ENCODE assay signal across 8 mouse cellular contexts in the genomic region with DNA sequence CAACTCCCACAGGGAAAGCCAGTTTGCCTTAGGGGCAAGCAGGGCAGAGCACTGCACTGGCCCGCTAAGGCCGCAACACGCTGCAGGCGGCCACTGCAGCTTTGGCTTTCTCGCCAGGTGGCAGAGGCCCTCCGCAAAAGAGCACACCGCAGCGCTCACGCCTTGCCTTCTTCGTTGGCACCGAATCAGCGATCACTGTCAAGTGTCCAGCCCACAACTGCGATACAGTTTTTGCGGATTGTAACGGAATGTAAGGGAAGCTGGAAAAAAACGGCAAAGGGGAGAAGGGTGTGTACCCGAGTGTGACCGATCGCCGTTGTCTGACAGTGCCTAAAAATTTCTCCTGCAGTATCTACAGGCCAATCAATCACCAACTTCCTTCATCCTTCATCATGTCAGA. TPM values are rescaled to one million over a fixed set of nuclear protein-coding genes. Genes with fewer than 3 reads are reported as not detected.
DNase-seq lines count a peak whose midpoint lies in the region; ATAC-seq and TF ChIP-seq lines count a peak whose summit lies in the region.

No protein-coding gene starts in this region.

- WGBS in kidney, postnatal 0 days = 4% methylated on average over 20 of the region's 20 CpGs
- WGBS in embryonic facial prominence, embryonic 10.5 days = 2% methylated on average over 20 of the region's 20 CpGs
- WGBS in hindbrain, embryonic 15.5 days = 2% methylated on average over 20 of the region's 20 CpGs
- 1% methylated on average over 20 of the region's 20 CpGs for WGBS in midbrain, embryonic 13.5 days

- no peaks in the 10 kb centered on the region for H3K9me3 ChIP-seq in kidney, postnatal 0 days (replicated peaks; ENCODE audit: low read length)
- H3K9me3 ChIP-seq in embryonic facial prominence, embryonic 10.5 days = no peaks in the 10 kb centered on the region
- H3K9me3 ChIP-seq in hindbrain, embryonic 15.5 days = no peaks in the 10 kb centered on the region
- no peaks in the 10 kb centered on the region for H3K9me3 ChIP-seq in midbrain, embryonic 13.5 days

- peak overlapping the region; percentile 94 for H3K4me2 ChIP-seq in kidney, postnatal 0 days (ENCODE audit: low read length)
- peak overlapping the region; percentile 65 for H3K4me2 ChIP-seq in hindbrain, embryonic 15.5 days
- peak overlapping the region; percentile 88 for H3K4me2 ChIP-seq in midbrain, embryonic 13.5 days (replicated peaks)

- peak overlapping the region; percentile 64 for H3K4me3 ChIP-seq in kidney, postnatal 0 days (replicated peaks; ENCODE audit: low read depth, low read length)
- peak overlapping the region; percentile 73 for H3K4me3 ChIP-seq in embryonic facial prominence, embryonic 10.5 days
- H3K4me3 ChIP-seq in hindbrain, embryonic 15.5 days = peak overlapping the region; percentile 57
- H3K4me3 ChIP-seq in midbrain, embryonic 13.5 days (replicated peaks) = peak overlapping the region; percentile 66

- DNase-seq in kidney, postnatal 0 days (ENCODE audit: low spot score) = no peak
- no peak for DNase-seq in kidney, postnatal 14 days
- peak; percentile 80 for DNase-seq in MN1 (ENCODE audit: low spot score)
- peak; percentile 62 for DNase-seq in embryonic facial prominence, embryonic 10.5 days (ENCODE audit: low spot score)
- DNase-seq in spleen, adult 12 weeks (ENCODE audit: low spot score) = no peak

- peak; percentile 47; the same call in 1 of the 2 replicates for ATAC-seq in kidney, postnatal 0 days (replicated peaks; ENCODE audit: low FRiP score, low read depth)
- peak; percentile 40 for ATAC-seq in hindbrain, embryonic 15.5 days (ENCODE audit: low FRiP score, low read depth)
- peak; percentile 43 for ATAC-seq in midbrain, embryonic 13.5 days
- no peak for ATAC-seq in erythroid progenitor cell, adult 5-6 weeks (replicated peaks; ENCODE audit: low FRiP score, poor library complexity, severe bottlenecking)

- H3K36me3 ChIP-seq in kidney, postnatal 0 days (ENCODE audit: insufficient read depth, low read length) = no peaks in the 10 kb centered on the region
- no peaks in the 10 kb centered on the region for H3K36me3 ChIP-seq in embryonic facial prominence, embryonic 10.5 days (replicated peaks)
- no peaks in the 10 kb centered on the region for H3K36me3 ChIP-seq in hindbrain, embryonic 15.5 days
- H3K36me3 ChIP-seq in midbrain, embryonic 13.5 days = no peaks in the 10 kb centered on the region

- no peak overlapping the region for H3K9ac ChIP-seq in kidney, postnatal 0 days (ENCODE audit: low read depth, low read length)
- peak overlapping the region; percentile 54 for H3K9ac ChIP-seq in hindbrain, embryonic 15.5 days
- peak overlapping the region; percentile 77 for H3K9ac ChIP-seq in midbrain, embryonic 13.5 days (replicated peaks)

- H3K4me1 ChIP-seq in kidney, postnatal 0 days (replicated peaks; ENCODE audit: insufficient read depth, low read length) = peaks cover 6% of the 10 kb centered on the region
- H3K4me1 ChIP-seq in embryonic facial prominence, embryonic 10.5 days = peaks cover 25% of the 10 kb centered on the region
- H3K4me1 ChIP-seq in hindbrain, embryonic 15.5 days (replicated peaks) = peaks cover 18% of the 10 kb centered on the region
- peaks cover 26% of the 10 kb centered on the region for H3K4me1 ChIP-seq in midbrain, embryonic 13.5 days (replicated peaks)

- H3K27me3 ChIP-seq in kidney, postnatal 0 days (ENCODE audit: insufficient read depth, low read length) = peaks cover 18% of the 10 kb centered on the region
- H3K27me3 ChIP-seq in embryonic facial prominence, embryonic 10.5 days (replicated peaks; ENCODE audit: low read depth, poor library complexity, severe bottlenecking) = peaks cover 50% of the 10 kb centered on the region
- no peaks in the 10 kb centered on the region for H3K27me3 ChIP-seq in hindbrain, embryonic 15.5 days
- H3K27me3 ChIP-seq in midbrain, embryonic 13.5 days = peaks cover 30% of the 10 kb centered on the region

- no peak overlapping the region for H3K27ac ChIP-seq in kidney, postnatal 0 days
- H3K27ac ChIP-seq in embryonic facial prominence, embryonic 10.5 days (replicated peaks) = peak overlapping the region; percentile 86; the same call in 1 of the 2 replicates
- H3K27ac ChIP-seq in hindbrain, embryonic 15.5 days (replicated peaks) = peak overlapping the region; percentile 94
- peak overlapping the region; percentile 79 for H3K27ac ChIP-seq in midbrain, embryonic 13.5 days

- peak; percentile 30; the same call in 1 of the 2 replicates for TF ChIP-seq CTCF in kidney, postnatal 0 days (IDR thresholded peaks at IDR 0.05; ENCODE audit: low read depth)

RNA-seq across cellular contexts. Expression of a gene that starts 0.7 kb away (rescaled TPM):
- 0.32 and 0.33 TPM in 2 replicates for polyA plus RNA-seq in kidney, postnatal 0 days (2015; fragmentation: Nextera tagmentation; extraction: Ambion mirVana)
- 1.3 and 2.2 TPM in 2 replicates for polyA plus RNA-seq in embryonic facial prominence, embryonic 10.5 days (2016; fragmentation: Nextera tagmentation; extraction: Ambion mirVana)
- 58.6 and 66.5 TPM in 2 replicates for polyA plus RNA-seq in hindbrain, embryonic 15.5 days (2015; fragmentation: Nextera tagmentation; extraction: Ambion mirVana)
- polyA plus RNA-seq in midbrain, embryonic 13.5 days (2015; fragmentation: Nextera tagmentation; extraction: Ambion mirVana) = 12.2 and 12.8 TPM in 2 replicates
- 3.4 TPM in 1 of 2 replicates, not detected in the other for total RNA-seq in erythroid progenitor cell, adult 5-6 weeks (2015; ENCODE audit: low replicate concordance)
- not detected in 2 replicates for total RNA-seq in erythroid progenitor cell, adult 5-6 weeks (2017; ENCODE audit: low replicate concordance)

RNA-seq across cellular contexts. Expression of a gene that starts 1.1 kb away (rescaled TPM):
- 22.4 and 24.0 TPM in 2 replicates for polyA plus RNA-seq in kidney, postnatal 0 days (2015; fragmentation: Nextera tagmentation; extraction: Ambion mirVana)
- 17.3 and 17.4 TPM in 2 replicates for polyA plus RNA-seq in embryonic facial prominence, embryonic 10.5 days (2016; fragmentation: Nextera tagmentation; extraction: Ambion mirVana)
- 39.4 and 41.1 TPM in 2 replicates for polyA plus RNA-seq in hindbrain, embryonic 15.5 days (2015; fragmentation: Nextera tagmentation; extraction: Ambion mirVana)
- polyA plus RNA-seq in midbrain, embryonic 13.5 days (2015; fragmentation: Nextera tagmentation; extraction: Ambion mirVana) = 35.2 and 38.3 TPM in 2 replicates
- total RNA-seq in erythroid progenitor cell, adult 5-6 weeks (2015; ENCODE audit: low replicate concordance) = 1.7 and 1.8 TPM in 2 replicates
- total RNA-seq in erythroid progenitor cell, adult 5-6 weeks (2017; ENCODE audit: low replicate concordance) = 1.7 and 2.4 TPM in 2 replicates

Comparison
In these comparisons a context has a peak if more than half of its experiments do, and no peak if none do; other contexts are left out.
1. DNase-seq: peak in MN1 (single experiment) and embryonic facial prominence, embryonic 10.5 days (single experiment); none in kidney, postnatal 0 days (single experiment), kidney, postnatal 14 days (single experiment) and spleen, adult 12 weeks (single experiment).
2. Peak in every context shown above with its lines, with median percentiles within 50 percentile points of each other: H3K4me2 ChIP-seq and H3K4me3 ChIP-seq.